Comparison of ENCODE assay signal across 8 mouse cellular contexts in the genomic region with DNA sequence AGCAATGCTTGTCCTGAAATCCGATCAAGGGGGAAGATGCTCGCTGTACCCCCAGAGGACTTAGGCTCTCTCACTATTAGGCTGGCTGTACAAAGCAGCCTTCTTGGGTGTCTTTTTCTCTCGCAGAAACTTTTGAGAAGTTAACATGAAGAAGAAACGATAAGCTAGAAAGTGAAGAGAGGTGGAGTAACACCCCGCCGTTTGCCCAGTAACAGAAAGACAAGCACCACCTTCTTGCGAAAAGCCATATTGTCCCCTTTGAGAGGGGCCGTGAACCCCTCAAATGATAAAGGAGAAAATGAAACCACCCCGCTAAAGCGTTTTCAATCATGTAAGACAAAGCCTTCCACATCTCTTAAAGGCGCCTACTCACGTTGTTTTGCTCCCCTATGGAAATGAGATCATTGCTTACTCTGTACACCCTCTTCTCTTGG. TPM values are rescaled to one million over a fixed set of nuclear protein-coding genes. Genes with fewer than 3 reads are reported as not detected.
DNase-seq lines count a peak whose midpoint lies in the region; ATAC-seq and TF ChIP-seq lines count a peak whose summit lies in the region.

No protein-coding gene starts in this region.

- WGBS in lung, adult 2 months, result under 1% methylated on average over 12 of the region's 12 CpGs
- WGBS in hindbrain, embryonic 11.5 days, result 6% methylated on average over 12 of the region's 12 CpGs

- TF ChIP-seq CTCF in lung, adult 2 months (IDR thresholded peaks at IDR 0.05; ENCODE audit: insufficient read depth, low read length), result no peak

- no peak for ATAC-seq in hindbrain, embryonic 11.5 days (ENCODE audit: low FRiP score)
- peak; percentile 22 for ATAC-seq in megakaryocyte, adult 5-6 weeks (ENCODE audit: poor library complexity, severe bottlenecking)

- H3K4me3 ChIP-seq in lung, adult 2 months (replicated peaks; ENCODE audit: extremely low read depth, low read depth, low read length), result peak overlapping the region; percentile 98
- H3K4me3 ChIP-seq in brown adipose tissue, adult 24 weeks (ENCODE audit: insufficient read depth, low read depth, low read length), result peak overlapping the region; percentile 90
- H3K4me3 ChIP-seq in hindbrain, embryonic 11.5 days (ENCODE audit: low read depth, low read length), result peak overlapping the region; percentile 89

- no peaks in the 10 kb centered on the region for H3K36me3 ChIP-seq in hindbrain, embryonic 11.5 days (ENCODE audit: control insufficient read depth, insufficient read depth, low read length)

- H3K9ac ChIP-seq in hindbrain, embryonic 11.5 days (ENCODE audit: low read depth, low read length), result peak overlapping the region; percentile 84

- no peaks in the 10 kb centered on the region for H3K9me3 ChIP-seq in hindbrain, embryonic 11.5 days (ENCODE audit: control insufficient read depth, low read length)

- H3K4me2 ChIP-seq in hindbrain, embryonic 11.5 days (replicated peaks; ENCODE audit: low read depth, low read length), result peak overlapping the region; percentile 81

- H3K27me3 ChIP-seq in hindbrain, embryonic 11.5 days (ENCODE audit: control insufficient read depth, insufficient read depth, low read length), result no peaks in the 10 kb centered on the region

- peak overlapping the region; percentile 86 for H3K27ac ChIP-seq in brown adipose tissue, adult 24 weeks (replicated peaks; ENCODE audit: low read depth, low read length)
- no peak overlapping the region for H3K27ac ChIP-seq in hindbrain, embryonic 11.5 days (ENCODE audit: low read depth, low read length)

- no peak for TF ChIP-seq POLR2A in lung, adult 2 months (IDR thresholded peaks at IDR 0.05; ENCODE audit: borderline replicate concordance, extremely low read depth, low read depth, low read length)

- DNase-seq in lung, adult 2 months, result no peak
- DNase-seq in lung, postnatal 4 days, result no peak
- DNase-seq in hindbrain, embryonic 11.5 days (ENCODE audit: low spot score), result no peak
- no peak for DNase-seq in right cerebral cortex, postnatal 10 days (ENCODE audit: low spot score in 2 of 2)
- no peak for DNase-seq in frontal cortex, postnatal 14 days (ENCODE audit: low spot score in 2 of 2)
- DNase-seq in adrenal gland, postnatal 10 days, result no peak

- H3K4me1 ChIP-seq in lung, adult 2 months (ENCODE audit: control insufficient read depth, insufficient read depth, low read length), result no peaks in the 10 kb centered on the region; the same call in none of the 2 replicates
- 0 out of 2 replicates have a peak, but pooled peaks cover 2% of the 10 kb centered on the region for H3K4me1 ChIP-seq in brown adipose tissue, adult 24 weeks (ENCODE audit: control insufficient read depth, insufficient read depth, insufficient read length, low read length)
- H3K4me1 ChIP-seq in hindbrain, embryonic 11.5 days (replicated peaks; ENCODE audit: control insufficient read depth, insufficient read depth, low read length), result no peaks in the 10 kb centered on the region

RNA-seq across cellular contexts. Expression of a gene that starts 15.5 kb away (rescaled TPM):
- polyA plus RNA-seq in lung, adult 2 months (2012; rRNA removed), result 4.1 and 7.1 TPM in 2 replicates
- 52.6 and 55.0 TPM in 2 replicates for polyA plus RNA-seq in brown adipose tissue, adult 24 weeks (2012; ENCODE audit: insufficient read depth, insufficient read length, missing spikeins)
- 35.8 and 36.7 TPM in 2 replicates for polyA plus RNA-seq in hindbrain, embryonic 11.5 days (2014; fragmentation: Nextera tagmentation; extraction: Ambion mirVana)
- total RNA-seq in megakaryocyte, adult 5-6 weeks (2015), result 146 and 167 TPM in 2 replicates
- 112 and 113 TPM in 2 replicates for total RNA-seq in megakaryocyte, adult 5-6 weeks (2017)
- total RNA-seq in adrenal gland, postnatal 10 days (2021), result 10 to 100 TPM; 36.8 to 37.2 TPM
